Mouse (Mus musculus) spleen, adult 2 months (tissue): ENCODE data around the gene Nbas.

ENCODE experiments used
- CTCF ChIP-seq: fragments of 200-500 bp; IDR thresholded peaks from 2 replicates; pipeline ENCODE4 v1.5.1; 2011; ENCODE audit warnings: mild to moderate bottlenecking, inconsistent platforms; ENCODE audit not compliant: insufficient read depth, insufficient read length, insufficient replicate concordance; ENCODE audit errors: extremely low read depth
- POLR2A ChIP-seq: fragments of 200-500 bp; IDR thresholded peaks from 2 replicates; pipeline ENCODE4 v1.6.1; 2011; ENCODE audit warnings: low read depth, low read length, inconsistent platforms

DNA sequence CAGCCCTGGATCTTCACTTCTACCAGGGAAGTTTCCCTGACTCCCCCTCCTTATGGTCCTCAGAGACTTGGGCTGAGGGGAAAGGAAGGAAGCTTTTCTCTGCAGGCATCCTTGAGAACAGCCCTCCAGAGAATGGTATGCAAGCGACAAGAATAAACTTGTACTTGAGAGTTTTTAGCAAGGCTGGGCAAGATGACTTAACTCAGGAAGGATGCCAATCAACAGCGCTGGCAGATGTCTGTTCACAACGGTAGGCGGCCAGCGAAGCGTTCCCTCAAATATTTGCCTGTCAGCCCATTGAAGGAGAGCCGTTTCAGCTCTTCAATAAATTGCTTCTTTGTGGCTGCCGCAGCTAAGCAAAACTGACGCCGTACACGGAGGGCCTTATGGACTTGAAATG is 340.1 kb downstream of the Nbas start:
- no peak for TF ChIP-seq CTCF
- no peak for TF ChIP-seq POLR2A
